Mouse (Mus musculus) E14TG2a.4 (cell line): Measurements from ENCODE around the gene A030014E15Rik.

Experiments used
- CTCF ChIP-seq: conservative IDR thresholded peaks from 2 replicates; pipeline ENCODE4 v1.5.1; 2014; ENCODE audit warnings: low read length
- NANOG ChIP-seq: IDR thresholded peaks from 2 replicates; pipeline ENCODE4 v1.6.1; 2014; ENCODE audit warnings: borderline replicate concordance, low read length, mixed read lengths
- POU5F1 ChIP-seq: IDR thresholded peaks from 2 replicates; pipeline ENCODE4 v1.6.1; 2014; ENCODE audit warnings: low read length, borderline replicate concordance

GRCm38 (mm10) chr1:82913025-82913424 lies 11.7 kb upstream of the A030014E15Rik start, which contains the start of gene A030005L19Rik:
- TF ChIP-seq CTCF (no peak), POU5F1 (no peak), NANOG (no peak)
